Mouse (Mus musculus): ENCODE results near the gene Lrrfip2. TPM values are rescaled to one million over a fixed set of nuclear protein-coding genes. Genes with fewer than 3 reads are reported as not detected.

Gene Lrrfip2
- polyA plus RNA-seq, 1 experiment from 2014 or later, result 37.8 TPM

DNA sequence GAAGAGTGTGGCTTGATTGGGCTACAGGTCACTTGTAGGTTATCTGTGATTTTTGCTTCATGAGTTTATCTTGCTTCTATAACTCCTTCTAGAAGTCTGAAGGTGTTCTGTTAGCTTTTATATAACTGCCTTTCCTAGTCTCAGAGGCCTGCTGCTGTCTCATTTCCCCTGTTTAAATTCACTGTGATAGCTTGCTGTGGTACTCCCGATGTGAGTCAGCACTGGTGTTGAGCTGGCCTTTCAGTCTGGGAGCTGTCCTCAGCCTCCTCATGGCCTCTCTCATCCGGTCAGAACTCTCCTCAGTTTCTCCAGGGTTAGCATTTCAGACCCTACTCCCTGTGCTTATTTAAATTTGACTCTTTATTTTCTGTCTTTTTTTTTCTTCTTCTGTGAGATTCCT is 12.7 kb downstream of the Lrrfip2 start:
- no peak overlapping the region for H3K4me3 ChIP-seq (ENCODE audit: low read length)
- no peaks in the 10 kb centered on the region for H3K27me3 ChIP-seq (ENCODE audit: insufficient read depth, low read length)
- H3K9me3 ChIP-seq (ENCODE audit: low read length), result no peaks in the 10 kb centered on the region
- ATAC-seq (ENCODE audit: low FRiP score, low TSS enrichment), result no peak
- WGBS, result 65% methylated on average over 2 of the region's 2 CpGs
- no peak overlapping the region for H3K27ac ChIP-seq (ENCODE audit: low read length)
- H3K4me1 ChIP-seq (ENCODE audit: insufficient read depth, low read length), result no peaks in the 10 kb centered on the region
- no peaks in the 10 kb centered on the region for H3K36me3 ChIP-seq (ENCODE audit: insufficient read depth, low read length)
- H3K4me2 ChIP-seq (replicated peaks; ENCODE audit: low read depth, low read length), result no peak overlapping the region
- H3K9ac ChIP-seq (replicated peaks; ENCODE audit: low read length), result no peak overlapping the region

DNA sequence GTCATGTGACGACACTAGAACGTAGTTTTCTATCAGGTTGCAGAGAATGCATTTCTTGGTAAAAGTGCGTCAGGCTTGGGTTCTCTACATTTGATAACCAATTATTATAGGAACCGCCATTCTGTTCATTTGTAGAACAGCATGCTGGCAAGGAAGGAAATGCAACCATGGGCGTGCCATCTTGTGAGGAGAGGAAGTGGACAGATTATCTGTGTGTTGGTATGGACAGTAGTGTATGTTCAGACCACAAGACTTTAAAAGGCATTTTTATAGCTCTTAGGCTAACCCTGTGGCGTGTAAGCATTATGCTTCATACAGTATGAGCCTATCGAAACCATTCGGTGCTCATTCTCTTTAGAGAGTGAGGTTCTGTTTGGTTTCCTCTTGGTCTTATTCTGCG is 20.8 kb downstream of the Lrrfip2 start:
- H3K4me3 ChIP-seq (ENCODE audit: low read length), result no peak overlapping the region
- no peaks in the 10 kb centered on the region for H3K9me3 ChIP-seq (ENCODE audit: low read length)
- WGBS, result 91% methylated on average over 9 of the region's 9 CpGs
- H3K4me2 ChIP-seq (replicated peaks; ENCODE audit: low read depth, low read length), result no peak overlapping the region
- ATAC-seq (ENCODE audit: low FRiP score, low TSS enrichment), result no peak
- H3K36me3 ChIP-seq (ENCODE audit: insufficient read depth, low read length), result peaks cover 3% of the 10 kb centered on the region; the same call in 1 of the 2 replicates
- no peaks in the 10 kb centered on the region for H3K4me1 ChIP-seq (ENCODE audit: insufficient read depth, low read length)
- no peak overlapping the region for H3K9ac ChIP-seq (replicated peaks; ENCODE audit: low read length)
- no peaks in the 10 kb centered on the region for H3K27me3 ChIP-seq (ENCODE audit: insufficient read depth, low read length)
- H3K27ac ChIP-seq (ENCODE audit: low read length), result no peak overlapping the region

DNA sequence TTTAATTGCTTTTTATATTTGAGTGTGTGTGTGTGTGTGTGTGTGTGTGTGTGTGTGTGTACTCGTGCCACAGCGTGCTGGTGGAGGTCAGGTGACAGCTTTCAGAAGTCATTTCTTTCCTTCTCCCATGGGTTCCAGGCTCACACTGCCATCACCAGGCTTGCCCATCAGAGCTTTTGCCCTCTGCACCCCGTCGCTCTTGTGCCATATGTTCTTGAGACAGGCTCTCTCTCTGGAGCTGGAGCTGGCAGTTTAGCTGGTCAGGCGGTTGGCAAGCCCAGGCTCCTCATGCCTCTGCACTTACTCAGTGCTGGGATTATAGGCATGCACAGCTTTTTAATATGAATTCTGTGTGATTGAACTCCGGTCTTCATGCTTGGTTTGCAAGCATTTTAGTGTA is 25.3 kb downstream of the Lrrfip2 start:
- ATAC-seq (ENCODE audit: low FRiP score, low TSS enrichment), result no peak

DNA sequence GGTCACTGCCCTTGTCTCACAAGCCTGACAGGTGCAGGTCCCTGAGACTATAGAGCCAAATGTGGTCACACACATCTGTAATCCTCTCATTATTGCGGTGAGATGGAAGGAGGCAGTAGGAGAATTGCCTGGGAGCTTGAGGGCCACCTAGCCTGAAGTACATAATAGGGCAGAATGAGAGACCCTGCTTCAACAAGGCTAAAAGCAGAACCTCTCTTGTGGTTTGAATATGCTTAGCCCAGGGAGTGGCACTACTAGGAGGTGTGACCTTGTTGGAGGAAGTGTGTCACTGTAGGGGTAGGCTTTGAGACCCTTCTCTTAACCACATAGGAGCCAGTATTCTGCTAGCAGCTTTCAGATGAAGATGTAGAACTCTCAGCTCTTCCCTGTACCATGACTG is 26.0 kb downstream of the Lrrfip2 start:
- Histone ChIP-seq H3K36me3 (ENCODE audit: insufficient read depth, low read length) (peaks cover 8% of the 10 kb centered on the region; the same call in 1 of the 2 replicates), H3K27me3 (ENCODE audit: insufficient read depth, low read length) (no peaks in the 10 kb centered on the region), H3K4me2 (replicated peaks; ENCODE audit: low read depth, low read length) (no peak overlapping the region), H3K27ac (ENCODE audit: low read length) (no peak overlapping the region), H3K9ac (replicated peaks; ENCODE audit: low read length) (no peak overlapping the region), H3K4me1 (ENCODE audit: insufficient read depth, low read length) (peaks cover 4% of the 10 kb centered on the region), H3K4me3 (ENCODE audit: low read length) (no peak overlapping the region), H3K9me3 (ENCODE audit: low read length) (no peaks in the 10 kb centered on the region)
- 100% methylated on average over 1 of the region's 1 CpGs for WGBS
- ATAC-seq (ENCODE audit: low FRiP score, low TSS enrichment), result no peak

More for the DNA sequence above, 25.3 kb downstream of the Lrrfip2 start:
- Histone ChIP-seq H3K9ac (replicated peaks; ENCODE audit: low read length) (no peak overlapping the region), H3K4me2 (replicated peaks; ENCODE audit: low read depth, low read length) (no peak overlapping the region), H3K27me3 (ENCODE audit: insufficient read depth, low read length) (no peaks in the 10 kb centered on the region), H3K27ac (ENCODE audit: low read length) (no peak overlapping the region), H3K4me1 (ENCODE audit: insufficient read depth, low read length) (no peaks in the 10 kb centered on the region), H3K4me3 (ENCODE audit: low read length) (no peak overlapping the region), H3K36me3 (ENCODE audit: insufficient read depth, low read length) (peaks cover 8% of the 10 kb centered on the region; the same call in 1 of the 2 replicates), H3K9me3 (ENCODE audit: low read length) (no peaks in the 10 kb centered on the region)
- WGBS, result 93% methylated on average over 6 of the region's 6 CpGs

DNA sequence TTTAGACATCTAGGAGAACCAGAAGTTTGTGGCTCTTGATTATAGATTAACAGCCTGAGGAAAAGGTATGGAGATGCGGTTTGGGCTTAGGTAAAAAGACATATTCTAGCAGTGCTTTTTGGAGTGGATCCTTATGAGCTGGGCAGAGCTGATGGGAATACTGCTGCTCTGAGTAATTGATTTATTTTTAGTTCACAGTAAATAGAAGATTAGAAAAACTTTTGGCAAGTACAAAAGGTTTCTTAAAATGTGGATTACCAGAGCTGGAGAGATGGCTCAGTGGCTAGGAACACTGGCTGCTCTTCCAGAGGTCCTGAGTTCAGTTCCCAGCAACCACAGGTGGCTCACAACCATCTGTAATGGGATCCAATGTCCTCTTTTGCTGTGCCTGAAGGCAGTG is 27.3 kb downstream of the Lrrfip2 start:
- H3K27me3 ChIP-seq (ENCODE audit: insufficient read depth, low read length), result no peaks in the 10 kb centered on the region
- no peak overlapping the region for H3K27ac ChIP-seq (ENCODE audit: low read length)
- no peak overlapping the region for H3K4me3 ChIP-seq (ENCODE audit: low read length)
- peaks cover 8% of the 10 kb centered on the region; the same call in 1 of the 2 replicates for H3K36me3 ChIP-seq (ENCODE audit: insufficient read depth, low read length)
- H3K9ac ChIP-seq (replicated peaks; ENCODE audit: low read length), result no peak overlapping the region
- peaks cover 17% of the 10 kb centered on the region for H3K4me1 ChIP-seq (ENCODE audit: insufficient read depth, low read length)
- H3K9me3 ChIP-seq (ENCODE audit: low read length), result no peaks in the 10 kb centered on the region
- no peak overlapping the region for H3K4me2 ChIP-seq (replicated peaks; ENCODE audit: low read depth, low read length)
- ATAC-seq (ENCODE audit: low FRiP score, low TSS enrichment), result no peak
- 79% methylated on average over 1 of the region's 1 CpGs for WGBS

DNA sequence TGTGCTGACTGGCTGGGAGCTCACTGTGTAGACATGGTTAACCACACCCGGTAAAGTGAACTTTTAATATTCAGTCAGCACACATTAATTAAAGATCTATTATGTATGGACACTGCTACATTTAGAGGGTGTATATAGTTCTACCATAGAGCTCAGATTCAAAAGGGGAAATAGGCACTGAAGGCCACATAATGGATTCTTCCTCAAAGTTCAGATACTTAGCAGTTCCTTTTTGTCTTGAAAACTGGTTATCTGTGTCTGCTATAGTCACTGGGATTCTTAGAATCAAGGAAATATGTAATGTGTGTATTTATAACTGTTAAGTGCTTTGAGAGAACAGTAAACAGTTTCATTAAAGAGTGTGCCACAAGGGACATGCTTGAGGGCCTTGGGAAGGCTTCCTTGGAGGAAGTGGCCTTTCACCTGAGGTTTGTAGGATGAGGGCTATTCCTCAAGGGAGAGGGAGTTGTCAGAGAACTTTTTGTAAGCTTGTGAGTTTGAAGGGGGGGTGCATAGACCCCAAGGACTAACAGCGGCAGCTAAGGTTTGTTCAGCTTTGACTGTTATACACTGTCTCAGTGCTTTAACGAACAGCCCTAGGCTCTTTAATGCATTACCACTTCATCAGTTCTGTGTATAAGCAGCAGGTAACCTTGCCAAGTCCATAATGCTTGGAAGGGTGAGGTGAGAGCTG is 28.3 kb downstream of the Lrrfip2 start:
- Histone ChIP-seq H3K9me3 (ENCODE audit: low read length) (no peaks in the 10 kb centered on the region), H3K9ac (replicated peaks; ENCODE audit: low read length) (no peak overlapping the region), H3K27me3 (ENCODE audit: insufficient read depth, low read length) (no peaks in the 10 kb centered on the region), H3K4me1 (ENCODE audit: insufficient read depth, low read length) (peaks cover 22% of the 10 kb centered on the region), H3K4me3 (ENCODE audit: low read length) (no peak overlapping the region), H3K4me2 (replicated peaks; ENCODE audit: low read depth, low read length) (no peak overlapping the region), H3K36me3 (ENCODE audit: insufficient read depth, low read length) (peaks cover 8% of the 10 kb centered on the region; the same call in 1 of the 2 replicates), H3K27ac (ENCODE audit: low read length) (no peak overlapping the region)
- WGBS, result 76% methylated on average over 3 of the region's 3 CpGs
- ATAC-seq (ENCODE audit: low FRiP score, low TSS enrichment), result no peak

DNA sequence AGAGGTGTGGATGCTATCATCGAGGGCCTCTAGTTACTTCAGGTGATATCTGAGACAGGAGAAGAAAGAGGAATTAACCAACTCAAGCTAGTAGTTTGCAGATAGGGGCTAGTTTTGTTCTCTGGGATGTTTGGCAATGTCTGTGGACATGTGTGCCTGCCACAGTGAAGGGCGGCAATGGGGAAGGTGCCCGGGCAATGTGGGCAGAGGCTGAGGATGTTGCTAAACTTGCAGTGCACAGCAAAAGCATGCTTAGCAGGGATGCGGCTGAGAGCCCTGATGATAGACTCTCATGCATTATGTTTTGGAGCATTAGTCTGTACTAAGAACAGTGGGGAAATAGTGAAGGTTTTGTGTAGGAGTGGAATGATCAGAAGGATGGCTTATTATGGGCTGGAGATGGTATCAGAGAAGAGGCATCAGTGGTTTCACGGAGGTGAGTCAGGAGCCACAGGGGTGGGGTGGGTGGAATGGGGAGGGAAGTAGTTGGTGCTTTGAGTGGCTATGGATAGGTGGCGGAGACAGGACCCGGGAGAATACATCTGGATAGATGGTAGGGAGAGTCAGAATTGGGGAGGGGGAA is 28.9 kb downstream of the Lrrfip2 start:
- Histone ChIP-seq H3K4me3 (ENCODE audit: low read length) (no peak overlapping the region), H3K36me3 (ENCODE audit: insufficient read depth, low read length) (peaks cover 8% of the 10 kb centered on the region; the same call in 1 of the 2 replicates), H3K9ac (replicated peaks; ENCODE audit: low read length) (no peak overlapping the region), H3K4me2 (replicated peaks; ENCODE audit: low read depth, low read length) (no peak overlapping the region), H3K4me1 (ENCODE audit: insufficient read depth, low read length) (peaks cover 22% of the 10 kb centered on the region), H3K9me3 (ENCODE audit: low read length) (no peaks in the 10 kb centered on the region), H3K27me3 (ENCODE audit: insufficient read depth, low read length) (no peaks in the 10 kb centered on the region), H3K27ac (ENCODE audit: low read length) (no peak overlapping the region)
- no peak for ATAC-seq (ENCODE audit: low FRiP score, low TSS enrichment)
- WGBS, result 89% methylated on average over 7 of the region's 7 CpGs

DNA sequence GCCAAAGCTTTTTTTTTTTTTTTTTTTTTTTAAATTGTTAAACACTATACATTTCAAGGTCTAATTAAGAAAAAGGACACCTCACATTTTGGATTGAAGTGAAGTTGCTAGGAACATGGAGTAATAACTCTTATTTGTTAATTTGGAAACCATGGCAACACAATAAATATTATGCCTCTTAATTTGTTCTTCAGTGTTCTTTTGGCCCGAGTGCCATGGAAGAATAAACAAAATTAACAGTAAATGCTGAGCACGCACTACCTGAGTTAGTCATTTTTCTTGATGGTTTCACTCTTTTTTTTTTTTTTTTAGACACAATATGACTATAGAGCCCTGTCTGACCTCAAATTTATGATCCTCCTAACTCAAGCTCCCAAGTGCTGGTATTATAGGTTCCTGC is 30.6 kb downstream of the Lrrfip2 start:
- Histone ChIP-seq H3K9ac (replicated peaks; ENCODE audit: low read length) (no peak overlapping the region), H3K4me1 (ENCODE audit: insufficient read depth, low read length) (peaks cover 22% of the 10 kb centered on the region), H3K27me3 (ENCODE audit: insufficient read depth, low read length) (no peaks in the 10 kb centered on the region), H3K4me3 (ENCODE audit: low read length) (no peak overlapping the region), H3K36me3 (ENCODE audit: insufficient read depth, low read length) (peaks cover 5% of the 10 kb centered on the region; the same call in 1 of the 2 replicates), H3K4me2 (replicated peaks; ENCODE audit: low read depth, low read length) (no peak overlapping the region), H3K27ac (ENCODE audit: low read length) (no peak overlapping the region), H3K9me3 (ENCODE audit: low read length) (no peaks in the 10 kb centered on the region)
- WGBS, result 65% methylated on average over 2 of the region's 2 CpGs
- no peak for ATAC-seq (ENCODE audit: low FRiP score, low TSS enrichment)

DNA sequence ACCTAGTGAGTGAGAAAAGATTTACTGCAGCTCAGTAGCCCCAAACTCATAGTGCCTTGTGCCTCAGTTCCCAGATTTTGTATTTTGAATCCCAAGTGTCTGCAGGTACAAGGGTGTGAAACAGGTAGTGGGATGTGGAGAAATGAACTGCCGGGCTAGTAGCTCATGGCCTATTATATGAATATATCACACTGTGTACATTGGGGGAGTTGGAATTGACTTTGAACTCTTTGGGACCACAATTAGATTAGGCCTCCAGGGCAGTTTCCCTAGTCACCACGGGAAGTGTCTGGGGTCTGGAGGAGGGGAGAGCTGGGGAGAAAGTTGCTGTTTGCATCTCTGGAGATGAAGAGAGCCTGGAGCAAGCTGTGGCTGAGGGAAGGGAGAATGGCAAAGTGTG is 31.0 kb downstream of the Lrrfip2 start:
- 43% methylated on average over 2 of the region's 2 CpGs for WGBS
- Histone ChIP-seq H3K9me3 (ENCODE audit: low read length) (no peaks in the 10 kb centered on the region), H3K4me2 (replicated peaks; ENCODE audit: low read depth, low read length) (no peak overlapping the region), H3K27me3 (ENCODE audit: insufficient read depth, low read length) (no peaks in the 10 kb centered on the region), H3K4me3 (ENCODE audit: low read length) (no peak overlapping the region), H3K9ac (replicated peaks; ENCODE audit: low read length) (0 out of 2 replicates have a peak overlapping the region, but pooled peaks have one; percentile 16), H3K27ac (ENCODE audit: low read length) (peak overlapping the region; percentile 14; the same call in 1 of the 2 replicates), H3K36me3 (ENCODE audit: insufficient read depth, low read length) (peaks cover 2% of the 10 kb centered on the region; the same call in 1 of the 2 replicates), H3K4me1 (ENCODE audit: insufficient read depth, low read length) (peaks cover 22% of the 10 kb centered on the region)
- no peak for ATAC-seq (ENCODE audit: low FRiP score, low TSS enrichment)
